Mouse (Mus musculus): ENCODE data around the gene Map3k5.

Map3k5 gene

GRCm38 (mm10) chr10:19938738-19939137 is 4.5 kb downstream of the Map3k5 start:
- no peaks in the 10 kb centered on the region for H3K9me3 ChIP-seq (ENCODE audit: low read length)
- H3K27me3 ChIP-seq (ENCODE audit: insufficient read depth, low read length): peaks cover 48% of the 10 kb centered on the region
- TF ChIP-seq NANOG (IDR thresholded peaks at IDR 0.05; ENCODE audit: borderline replicate concordance, low read length) (peak; percentile 84), POU5F1 (IDR thresholded peaks at IDR 0.05; ENCODE audit: borderline replicate concordance, low read length) (no peak)
- no peaks in the 10 kb centered on the region for H3K36me3 ChIP-seq (ENCODE audit: insufficient read depth, low read length)
- no peak overlapping the region for H3K4me3 ChIP-seq (replicated peaks; ENCODE audit: low read length)
- H3K4me1 ChIP-seq (replicated peaks; ENCODE audit: low read depth, low read length): peaks cover 6% of the 10 kb centered on the region

- no peaks in the 10 kb centered on the region for H3K9me3 ChIP-seq (ENCODE audit: low read length)
- H3K4me1 ChIP-seq (replicated peaks; ENCODE audit: low read depth, low read length): peaks cover 6% of the 10 kb centered on the region
- H3K4me3 ChIP-seq (replicated peaks; ENCODE audit: low read length): no peak overlapping the region
- TF ChIP-seq NANOG (IDR thresholded peaks at IDR 0.05; ENCODE audit: borderline replicate concordance, low read length): no peak
- TF ChIP-seq CTCF (conservative IDR thresholded peaks at IDR 0.05; ENCODE audit: low read length): no peak
- peaks cover 46% of the 10 kb centered on the region for H3K27me3 ChIP-seq (ENCODE audit: insufficient read depth, low read length)
- no peaks in the 10 kb centered on the region for H3K36me3 ChIP-seq (ENCODE audit: insufficient read depth, low read length)
Measured at GRCm38 (mm10) chr10:19939282-19939705, 5.0 kb downstream of the Map3k5 start.

GRCm38 (mm10) chr10:19940127-19940526 is 5.9 kb downstream of the Map3k5 start:
- H3K4me3 ChIP-seq (replicated peaks; ENCODE audit: low read length): no peak overlapping the region
- peaks cover 37% of the 10 kb centered on the region for H3K27me3 ChIP-seq (ENCODE audit: insufficient read depth, low read length)
- peaks cover 3% of the 10 kb centered on the region for H3K4me1 ChIP-seq (replicated peaks; ENCODE audit: low read depth, low read length)
- H3K36me3 ChIP-seq (ENCODE audit: insufficient read depth, low read length): no peaks in the 10 kb centered on the region
- TF ChIP-seq NANOG (IDR thresholded peaks at IDR 0.05; ENCODE audit: borderline replicate concordance, low read length) (no peak), POU5F1 (IDR thresholded peaks at IDR 0.05; ENCODE audit: borderline replicate concordance, low read length) (no peak), CTCF (conservative IDR thresholded peaks at IDR 0.05; ENCODE audit: low read length) (no peak)
- no peaks in the 10 kb centered on the region for H3K9me3 ChIP-seq (ENCODE audit: low read length)

DNA sequence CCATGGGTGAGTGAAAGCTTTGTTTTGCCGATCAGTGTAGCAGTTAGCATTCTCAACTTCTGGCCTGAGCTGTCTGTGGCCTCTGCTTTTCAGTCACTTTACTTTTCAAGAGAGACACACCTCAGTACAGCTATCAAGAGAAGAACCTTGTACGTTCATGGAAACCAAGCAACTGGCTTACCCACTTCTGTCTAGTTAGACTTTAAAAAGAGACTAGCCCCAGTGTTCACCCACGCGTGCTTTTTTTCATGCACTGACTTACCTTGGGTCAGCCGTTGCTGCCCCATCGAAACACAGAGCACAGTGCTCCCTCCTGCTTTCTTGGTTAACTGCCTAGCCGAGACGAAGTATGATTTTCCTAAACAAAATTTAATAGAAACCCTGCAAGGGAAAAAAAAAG is 6.4 kb downstream of the Map3k5 start:
- no peaks in the 10 kb centered on the region for H3K9me3 ChIP-seq (ENCODE audit: low read length)
- no peak overlapping the region for H3K4me3 ChIP-seq (replicated peaks; ENCODE audit: low read length)
- H3K4me1 ChIP-seq (replicated peaks; ENCODE audit: low read depth, low read length): no peaks in the 10 kb centered on the region; the same call in 1 of the 2 replicates
- H3K27me3 ChIP-seq (ENCODE audit: insufficient read depth, low read length): peaks cover 33% of the 10 kb centered on the region
- no peaks in the 10 kb centered on the region for H3K36me3 ChIP-seq (ENCODE audit: insufficient read depth, low read length)
- no peak for TF ChIP-seq POU5F1 (IDR thresholded peaks at IDR 0.05; ENCODE audit: borderline replicate concordance, low read length)
- TF ChIP-seq NANOG (IDR thresholded peaks at IDR 0.05; ENCODE audit: borderline replicate concordance, low read length): no peak
- TF ChIP-seq CTCF (conservative IDR thresholded peaks at IDR 0.05; ENCODE audit: low read length): no peak

DNA sequence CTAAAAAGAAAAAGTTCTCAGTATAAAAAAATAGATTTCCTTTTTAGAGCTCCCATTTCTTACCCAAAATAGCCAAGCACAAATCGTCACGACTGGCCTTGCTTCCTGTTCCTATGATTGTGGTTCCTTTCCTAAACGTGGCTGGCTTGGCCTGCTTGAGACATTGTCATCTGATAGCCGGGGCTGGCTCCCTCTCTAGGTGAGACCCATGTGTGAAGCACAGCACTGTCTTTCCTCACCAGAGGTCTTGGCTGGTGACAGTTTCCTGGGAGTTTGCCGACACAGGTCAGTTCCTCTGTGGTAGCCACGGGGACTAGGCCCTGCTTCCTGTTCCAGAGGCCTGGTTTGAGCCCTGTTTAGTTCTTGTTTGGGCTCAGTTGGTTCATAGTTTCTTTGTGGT is 6.8 kb downstream of the Map3k5 start:
- TF ChIP-seq NANOG (IDR thresholded peaks at IDR 0.05; ENCODE audit: borderline replicate concordance, low read length) (no peak), CTCF (conservative IDR thresholded peaks at IDR 0.05; ENCODE audit: low read length) (no peak), POU5F1 (IDR thresholded peaks at IDR 0.05; ENCODE audit: borderline replicate concordance, low read length) (no peak)
- no peaks in the 10 kb centered on the region for H3K36me3 ChIP-seq (ENCODE audit: insufficient read depth, low read length)
- H3K4me1 ChIP-seq (replicated peaks; ENCODE audit: low read depth, low read length): no peaks in the 10 kb centered on the region; the same call in 1 of the 2 replicates
- H3K9me3 ChIP-seq (ENCODE audit: low read length): no peaks in the 10 kb centered on the region
- H3K4me3 ChIP-seq (replicated peaks; ENCODE audit: low read length): no peak overlapping the region
- peaks cover 29% of the 10 kb centered on the region for H3K27me3 ChIP-seq (ENCODE audit: insufficient read depth, low read length)

DNA sequence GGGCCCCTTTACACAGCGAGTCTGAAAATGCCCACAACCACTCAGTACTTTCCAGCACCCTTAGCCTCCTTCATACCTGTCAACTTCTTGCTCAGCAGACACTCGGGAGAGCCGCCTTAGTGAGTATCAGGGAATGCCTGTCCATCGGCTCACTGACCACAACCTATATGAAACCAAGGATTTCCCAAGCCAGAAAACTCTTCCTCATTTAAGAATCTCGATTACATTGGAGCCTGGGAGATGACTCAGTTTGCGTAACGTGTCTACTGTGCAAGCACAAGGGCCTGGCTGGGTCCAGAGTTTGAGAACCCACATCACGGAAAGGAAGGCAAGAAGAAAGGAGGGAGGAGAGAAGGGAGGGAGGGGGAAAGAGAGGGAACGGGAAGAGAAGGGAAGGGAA is 7.6 kb downstream of the Map3k5 start:
- H3K9me3 ChIP-seq (ENCODE audit: low read length): no peaks in the 10 kb centered on the region
- no peaks in the 10 kb centered on the region for H3K36me3 ChIP-seq (ENCODE audit: insufficient read depth, low read length)
- no peaks in the 10 kb centered on the region; the same call in 1 of the 2 replicates for H3K4me1 ChIP-seq (replicated peaks; ENCODE audit: low read depth, low read length)
- H3K27me3 ChIP-seq (ENCODE audit: insufficient read depth, low read length): peaks cover 24% of the 10 kb centered on the region
- TF ChIP-seq POU5F1 (IDR thresholded peaks at IDR 0.05; ENCODE audit: borderline replicate concordance, low read length) (no peak), CTCF (conservative IDR thresholded peaks at IDR 0.05; ENCODE audit: low read length) (no peak), NANOG (IDR thresholded peaks at IDR 0.05; ENCODE audit: borderline replicate concordance, low read length) (no peak)
- H3K4me3 ChIP-seq (replicated peaks; ENCODE audit: low read length): no peak overlapping the region

GRCm38 (mm10) chr10:19942621-19943020 is 8.3 kb downstream of the Map3k5 start:
- Histone ChIP-seq H3K4me3 (replicated peaks; ENCODE audit: low read length) (no peak overlapping the region), H3K9me3 (ENCODE audit: low read length) (no peaks in the 10 kb centered on the region)

DNA sequence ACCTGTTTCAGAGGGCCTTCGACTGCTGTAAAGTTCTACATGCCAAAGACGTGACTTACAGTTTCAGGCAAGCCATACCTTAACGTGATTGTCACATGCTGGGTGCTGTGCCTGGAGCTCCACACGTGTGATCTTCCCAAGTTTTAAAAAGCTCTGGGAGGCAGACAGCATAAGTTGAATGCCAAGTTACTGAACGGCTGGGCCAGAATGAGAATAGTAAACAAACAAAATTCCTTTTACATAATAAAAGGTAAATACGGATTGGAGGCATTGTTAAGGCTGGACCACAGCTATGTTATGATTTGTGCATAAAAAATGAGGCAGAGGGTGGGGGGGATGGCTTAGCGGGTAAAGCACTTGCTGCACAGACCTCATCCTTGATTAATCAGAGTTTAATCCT is 11.4 kb downstream of the Map3k5 start:
- TF ChIP-seq NANOG (IDR thresholded peaks at IDR 0.05; ENCODE audit: borderline replicate concordance, low read length) (no peak), CTCF (conservative IDR thresholded peaks at IDR 0.05; ENCODE audit: low read length) (no peak), POU5F1 (IDR thresholded peaks at IDR 0.05; ENCODE audit: borderline replicate concordance, low read length) (no peak)
- no peak overlapping the region for H3K4me3 ChIP-seq (replicated peaks; ENCODE audit: low read length)
- no peaks in the 10 kb centered on the region for H3K27me3 ChIP-seq (ENCODE audit: insufficient read depth, low read length)
- H3K36me3 ChIP-seq (ENCODE audit: insufficient read depth, low read length): no peaks in the 10 kb centered on the region
- H3K9me3 ChIP-seq (ENCODE audit: low read length): no peaks in the 10 kb centered on the region
- no peaks in the 10 kb centered on the region for H3K4me1 ChIP-seq (replicated peaks; ENCODE audit: low read depth, low read length)

More at GRCm38 (mm10) chr10:19942621-19943020, 8.3 kb downstream of the Map3k5 start:
- H3K4me1 ChIP-seq (replicated peaks; ENCODE audit: low read depth, low read length): no peaks in the 10 kb centered on the region; the same call in 1 of the 2 replicates
- TF ChIP-seq CTCF (conservative IDR thresholded peaks at IDR 0.05; ENCODE audit: low read length): no peak
- no peaks in the 10 kb centered on the region for H3K36me3 ChIP-seq (ENCODE audit: insufficient read depth, low read length)
- H3K27me3 ChIP-seq (ENCODE audit: insufficient read depth, low read length): peaks cover 17% of the 10 kb centered on the region

GRCm38 (mm10) chr10:19946644-19947043 is 12.4 kb downstream of the Map3k5 start:
- Histone ChIP-seq H3K4me1 (replicated peaks; ENCODE audit: low read depth, low read length) (no peaks in the 10 kb centered on the region), H3K4me3 (replicated peaks; ENCODE audit: low read length) (no peak overlapping the region), H3K27me3 (ENCODE audit: insufficient read depth, low read length) (no peaks in the 10 kb centered on the region), H3K36me3 (ENCODE audit: insufficient read depth, low read length) (no peaks in the 10 kb centered on the region), H3K9me3 (ENCODE audit: low read length) (no peaks in the 10 kb centered on the region)
- TF ChIP-seq NANOG (IDR thresholded peaks at IDR 0.05; ENCODE audit: borderline replicate concordance, low read length): no peak
- no peak for TF ChIP-seq POU5F1 (IDR thresholded peaks at IDR 0.05; ENCODE audit: borderline replicate concordance, low read length)
- no peak for TF ChIP-seq CTCF (conservative IDR thresholded peaks at IDR 0.05; ENCODE audit: low read length)
